Comparison of ENCODE assay signal across 8 mouse cellular contexts in the genomic region with DNA sequence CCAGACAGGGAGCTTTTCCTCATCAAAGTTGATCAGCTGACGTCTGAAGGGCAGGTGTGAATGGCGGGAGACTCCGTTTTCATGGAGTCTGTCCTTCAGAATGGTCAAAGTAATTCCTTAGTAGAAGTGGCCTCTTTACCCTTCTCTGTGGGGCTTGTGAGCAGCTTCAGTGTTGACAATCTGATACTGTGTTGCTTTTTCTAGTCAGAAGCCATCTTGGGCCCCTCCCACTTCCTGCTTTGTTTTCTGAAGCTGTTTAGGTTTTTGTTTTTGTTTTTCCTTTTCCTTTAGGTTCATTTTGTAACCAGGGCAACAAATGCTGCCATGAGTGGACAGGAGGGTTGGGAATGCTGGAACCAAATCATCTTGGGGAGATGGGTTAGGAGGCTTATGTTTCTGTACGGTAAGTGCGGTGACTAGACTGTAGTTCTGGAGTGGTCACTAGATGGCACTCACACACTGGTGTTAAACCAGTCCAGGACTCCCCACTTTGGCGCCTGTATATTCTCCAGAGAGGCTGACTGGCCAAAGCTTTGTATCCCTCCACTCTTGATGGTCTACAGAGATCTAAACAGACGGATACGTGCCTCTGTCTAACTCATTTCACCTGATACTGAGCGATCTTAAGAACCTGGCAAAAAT. TPM values are rescaled to one million over a fixed set of nuclear protein-coding genes. Genes with fewer than 3 reads are reported as not detected.
DNase-seq lines count a peak whose midpoint lies in the region; ATAC-seq lines count a peak whose summit lies in the region.

No protein-coding gene starts in this region.

- H3K4me3 ChIP-seq in embryonic facial prominence, embryonic 14.5 days (ENCODE audit: low read depth, low read length), result 0 out of 2 replicates have a peak overlapping the region, but pooled peaks have one; percentile 8
- no peak overlapping the region for H3K4me3 ChIP-seq in limb, embryonic 13.5 days
- H3K4me3 ChIP-seq in midbrain, embryonic 15.5 days, result no peak overlapping the region

- no peaks in the 10 kb centered on the region for H3K36me3 ChIP-seq in embryonic facial prominence, embryonic 14.5 days (ENCODE audit: control insufficient read depth, insufficient read depth, low read length)
- H3K36me3 ChIP-seq in limb, embryonic 13.5 days, result no peaks in the 10 kb centered on the region
- no peaks in the 10 kb centered on the region for H3K36me3 ChIP-seq in midbrain, embryonic 15.5 days (replicated peaks)

- H3K27ac ChIP-seq in embryonic facial prominence, embryonic 14.5 days (replicated peaks; ENCODE audit: low read depth, low read length), result no peak overlapping the region
- no peak overlapping the region for H3K27ac ChIP-seq in limb, embryonic 13.5 days
- no peak overlapping the region for H3K27ac ChIP-seq in midbrain, embryonic 15.5 days

- peak overlapping the region; percentile 41 for H3K4me2 ChIP-seq in embryonic facial prominence, embryonic 14.5 days (ENCODE audit: low read depth, low read length)
- H3K4me2 ChIP-seq in limb, embryonic 13.5 days (replicated peaks), result peak overlapping the region; percentile 36; the same call in 1 of the 2 replicates
- H3K4me2 ChIP-seq in midbrain, embryonic 15.5 days, result no peak overlapping the region

- peak; percentile 95 for ATAC-seq in embryonic facial prominence, embryonic 14.5 days (ENCODE audit: low read depth)
- ATAC-seq in limb, embryonic 13.5 days (ENCODE audit: low FRiP score, low read depth), result peak; percentile 84
- peak; percentile 95 for ATAC-seq in midbrain, embryonic 15.5 days (replicated peaks)

- no peaks in the 10 kb centered on the region for H3K9me3 ChIP-seq in embryonic facial prominence, embryonic 14.5 days (ENCODE audit: control insufficient read depth, low read length)
- 0 out of 2 replicates have a peak, but pooled peaks cover 5% of the 10 kb centered on the region for H3K9me3 ChIP-seq in limb, embryonic 13.5 days
- H3K9me3 ChIP-seq in midbrain, embryonic 15.5 days, result no peaks in the 10 kb centered on the region

- 22% methylated on average over 9 of the region's 9 CpGs for WGBS in embryonic facial prominence, embryonic 14.5 days
- 17% methylated on average over 9 of the region's 9 CpGs for WGBS in limb, embryonic 13.5 days
- 21% methylated on average over 9 of the region's 9 CpGs for WGBS in midbrain, embryonic 15.5 days

- no peaks in the 10 kb centered on the region for H3K4me1 ChIP-seq in embryonic facial prominence, embryonic 14.5 days (ENCODE audit: control insufficient read depth, insufficient read depth, low read length)
- peaks cover 13% of the 10 kb centered on the region for H3K4me1 ChIP-seq in limb, embryonic 13.5 days
- peaks cover 9% of the 10 kb centered on the region; the same call in 1 of the 2 replicates for H3K4me1 ChIP-seq in midbrain, embryonic 15.5 days

- H3K27me3 ChIP-seq in embryonic facial prominence, embryonic 14.5 days (replicated peaks; ENCODE audit: control insufficient read depth, insufficient read depth, low read length), result peaks cover 41% of the 10 kb centered on the region
- peaks cover 62% of the 10 kb centered on the region for H3K27me3 ChIP-seq in limb, embryonic 13.5 days
- peaks cover 36% of the 10 kb centered on the region for H3K27me3 ChIP-seq in midbrain, embryonic 15.5 days (replicated peaks)

- H3K9ac ChIP-seq in embryonic facial prominence, embryonic 14.5 days (ENCODE audit: low read depth, low read length), result 0 out of 2 replicates have a peak overlapping the region, but pooled peaks have one; percentile 10
- no peak overlapping the region for H3K9ac ChIP-seq in limb, embryonic 13.5 days
- no peak overlapping the region for H3K9ac ChIP-seq in midbrain, embryonic 15.5 days

- DNase-seq in 416B (ENCODE audit: low read depth), result peak; percentile 81
- peak; percentile 70 to 80 for DNase-seq in adrenal gland, postnatal 36 days
- peak; percentile 94 for DNase-seq in embryonic facial prominence, embryonic 14.5 days (ENCODE audit: low spot score)
- peak; percentile 60 to 75 for DNase-seq in heart, adult 9 months (ENCODE audit: low spot score in 2 of 2)
- peak; percentile 85 for DNase-seq in kidney, adult 9 months
- peak; percentile 50 to 75 for DNase-seq in spleen, postnatal 10 days (ENCODE audit: low spot score in 2 of 2)

RNA-seq across cellular contexts. Expression of gene Clybl, which starts 42.1 kb away (rescaled TPM):
- 10 to 100 TPM; 82.2 to 85.6 TPM for total RNA-seq in adrenal gland, postnatal 36 days (2021)
- polyA plus RNA-seq in embryonic facial prominence, embryonic 14.5 days (2014; fragmentation: Nextera tagmentation; extraction: Ambion mirVana), result 26.6 and 27.1 TPM in 2 replicates
- 13.6 and 15.9 TPM in 2 replicates for polyA plus RNA-seq in limb, embryonic 13.5 days (2015; fragmentation: Nextera tagmentation; extraction: Ambion mirVana)
- polyA plus RNA-seq in midbrain, embryonic 15.5 days (2015; fragmentation: Nextera tagmentation; extraction: Ambion mirVana), result 12.5 and 15.6 TPM in 2 replicates
